Mouse (Mus musculus): ENCODE data around the gene Gm21983. TPM values are rescaled to one million over a fixed set of nuclear protein-coding genes. Genes with fewer than 3 reads are reported as not detected.

Gm21983 gene
- total RNA-seq, 4 experiments from 2014 or later: not detected

Small RNA genes lying within 50 kb of the gene (microRNA-seq; reads per million reads assigned to microRNA genes)
- gene Mir1191 (not detected), gene Mir3101 (not detected)

Other genes with a start within 250 kb of the Gm21983 start
- not detected for gene Cyp2a22, start 241.7 kb downstream of the Gm21983 start, total RNA-seq (2022)
- gene Cyp2a12, start 152.0 kb downstream of the Gm21983 start, total RNA-seq (2022): not detected
- gene Cyp2f2, start 61.2 kb downstream of the Gm21983 start, total RNA-seq (2022): 1 to 10 TPM in 2 of 4 experiments, under 1 TPM in 2; 0.60 to 6.6 (median 1.4) TPM
- not detected for gene Cyp2t4, start 27.4 kb downstream of the Gm21983 start, total RNA-seq (2022)
- gene Egln2, start 14.3 kb downstream of the Gm21983 start, total RNA-seq (2022): 10 to 100 TPM; 60.7 to 62.6 (median 62.2) TPM
- gene Rab4b, start 2.2 kb downstream of the Gm21983 start, total RNA-seq (2022): 10 to 100 TPM in 3 of 4 experiments, 1 to 10 TPM in 1; 9.4 to 13.5 (median 12.3) TPM
- gene Mia, start 71 bp upstream of the Gm21983 start, total RNA-seq (2022): under 1 TPM in 3 of 4 experiments, not detected in 1; 0.52 to 0.89 (median 0.53) TPM
- 10 to 100 TPM; 14.1 to 19.5 (median 15.8) TPM for gene BC024978, start 14.7 kb upstream of the Gm21983 start, total RNA-seq (2022)
- gene Snrpa, start 15.2 kb upstream of the Gm21983 start, total RNA-seq (2022): 10 to 100 TPM; 39.6 to 48.6 (median 47.4) TPM
- 1 to 10 TPM; 4.6 to 6.2 (median 4.8) TPM for gene Itpkc, start 47.6 kb upstream of the Gm21983 start, total RNA-seq (2022)
- gene Coq8b, start 51.9 kb upstream of the Gm21983 start, total RNA-seq (2022): 10 to 100 TPM in 2 of 4 experiments, 1 to 10 TPM in 2; 9.0 to 12.6 (median 10.1) TPM
- 1 to 10 TPM; 3.4 to 5.0 (median 4.1) TPM for gene Numbl, start 77.3 kb upstream of the Gm21983 start, total RNA-seq (2022)
- 100 to 1,000 TPM; 166 to 198 (median 187) TPM for gene Ltbp4, start 156.6 kb upstream of the Gm21983 start, total RNA-seq (2022)
- 1 to 10 TPM; 4.8 to 8.0 (median 6.0) TPM for gene Shkbp1, start 174.9 kb upstream of the Gm21983 start, total RNA-seq (2022)
- not detected for gene Gm20479, start 176.3 kb upstream of the Gm21983 start, total RNA-seq (2022)